Mouse (Mus musculus) left cerebral cortex, adult 2 months (tissue): Measurements from ENCODE around the gene Igsf21. TPM values are rescaled to one million over a fixed set of nuclear protein-coding genes. Genes with fewer than 3 reads are reported as not detected.

ENCODE experiments used
- DNase-seq, 2 experiments: peaks; one replicate each; pipeline ENCODE4 v3.0.0; 2021 to 2022; ENCODE audit warnings: low spot score in 2 of 2, mixed read lengths in 1 of 2; ENCODE audit errors: extremely low spot score in 1 of 2
- H3K27ac ChIP-seq: fragments of 200-600 bp; 2 replicates; pipeline ENCODE4 v1.8.1; 2022
- H3K4me3 ChIP-seq: fragments of 200-600 bp; 2 replicates; pipeline ENCODE4 v1.8.1; 2022
- CTCF ChIP-seq: fragments of 200-600 bp; IDR thresholded peaks from 2 replicates; pipeline ENCODE4 v1.8.1; 2022; ENCODE audit warnings: antibody characterized with exemption, mild to moderate bottlenecking, moderate library complexity
- intact Hi-C: fragments of 180-260 bp; cut with DNase I; formaldehyde crosslinking; loops from one replicate; pipeline ENCODE4 v1.15.1; 2025
- long read RNA-seq, 2 experiments: library from polyadenylated mRNA; stranded (forward); transcript quantifications; one replicate each; pipeline ENCODE4 v2.0.0; 2021; ENCODE audit warnings: borderline mapping rate in 2 of 2
- total RNA-seq, 2 experiments: library from RNA; stranded (reverse); gene quantifications; 2 replicates each; pipeline ENCODE4 v1.2.3; 2021

Gene Igsf21
- 10 to 100 TPM; 68.8 to 75.2 TPM for total RNA-seq
- long read RNA-seq, experiment 1, transcript Igsf21-201 (10 exons, 1,979 nt), result major isoform, 118 of 142 reads
- long read RNA-seq, experiment 1, partial matches to known transcripts, result 9 of 142 reads
- long read RNA-seq, experiment 1, other reads (novel, unspliced or antisense), result 15 of 142 reads
- long read RNA-seq, experiment 2, transcript Igsf21-201 (10 exons, 1,979 nt), result major isoform, 60 of 72 reads
- long read RNA-seq, experiment 2, partial matches to known transcripts, result 7 of 72 reads
- long read RNA-seq, experiment 2, other reads (novel, unspliced or antisense), result 5 of 72 reads

DNA sequence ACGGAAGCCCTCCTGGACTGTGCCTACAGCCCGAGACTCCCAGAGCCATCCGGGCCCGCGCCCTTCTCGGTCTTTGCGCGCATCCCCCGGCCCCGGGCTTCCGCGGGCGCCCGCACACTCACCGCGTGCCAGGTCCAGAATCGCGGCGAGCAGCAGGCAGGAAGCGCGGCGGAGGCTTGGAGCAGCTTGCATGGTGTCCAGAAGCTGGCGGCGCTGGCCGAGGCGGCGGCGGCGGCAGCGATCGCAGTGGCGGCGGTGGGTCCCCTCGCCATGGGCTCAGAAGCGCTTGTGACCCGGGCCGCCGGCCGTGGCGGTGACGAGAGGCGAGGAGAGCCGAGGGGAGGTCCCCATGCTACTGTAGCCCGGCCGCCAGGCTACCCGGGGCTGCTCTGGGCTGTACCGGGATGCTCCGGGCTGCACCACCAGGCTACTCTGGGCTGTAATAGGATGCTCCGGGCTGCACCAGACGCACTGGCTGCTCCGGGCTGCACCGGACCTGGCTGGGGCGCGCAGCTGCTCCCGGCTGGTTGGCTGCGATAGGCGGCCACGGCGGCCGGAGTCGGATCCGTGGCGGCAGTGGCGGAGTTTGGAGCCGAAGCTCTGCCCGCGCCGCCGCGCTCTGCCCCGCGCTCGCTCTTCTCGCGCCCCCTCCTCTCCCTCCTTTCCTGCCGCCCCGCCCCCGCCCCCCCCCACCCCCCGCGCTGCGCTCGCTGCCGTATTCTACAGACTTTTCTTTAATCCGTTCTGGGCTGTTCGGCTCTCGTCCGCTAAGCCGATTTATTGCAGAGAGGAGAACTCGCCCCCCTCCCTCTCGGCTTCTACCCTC lies at the start of gene Igsf21:
Gene Igsf21 (minus strand): TSS at position 605 of the 826 bp plus-strand sequence.
- TF ChIP-seq CTCF, result no peak
- intact Hi-C loops, result loop anchor here (5.0 to 10.0 kb wide), 4 partner anchors 99 to 431 kb away; no protein-coding TSS in a partner anchor
- H3K4me3 ChIP-seq, result peak within 1 kb of the TSS; percentile 60
- H3K27ac ChIP-seq, result peak within 1 kb of the TSS; percentile 86
- DNase-seq, result peak in 1 of 2 experiments; percentile 51

DNA sequence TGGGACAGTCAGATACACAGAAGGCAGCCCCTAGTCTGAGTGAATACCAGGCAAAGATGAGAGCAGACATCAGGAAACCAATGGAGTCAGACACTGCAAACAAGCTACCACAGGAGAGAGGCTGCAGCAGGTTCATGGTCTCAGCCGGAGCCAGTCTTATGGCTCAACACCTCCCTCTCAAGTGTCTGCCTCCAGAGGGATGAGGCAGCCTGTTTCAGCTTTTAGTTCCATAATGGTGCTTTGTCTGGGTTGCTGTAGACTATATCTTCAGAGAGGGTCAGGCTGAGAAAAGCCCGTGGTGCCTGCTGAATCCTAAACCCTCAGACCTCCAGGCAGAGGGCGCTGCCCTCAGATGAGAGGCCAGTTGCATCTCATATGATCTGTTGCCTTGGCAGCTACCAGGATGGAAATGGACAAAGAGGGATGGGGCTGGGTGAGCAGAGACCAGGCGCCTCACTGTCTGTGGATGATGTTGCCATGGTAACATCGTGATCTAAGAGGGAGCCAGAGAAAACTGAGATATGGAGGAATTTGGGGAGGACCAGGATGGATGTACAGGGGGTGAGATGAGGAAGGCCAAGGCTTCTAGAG lies 39.2 kb upstream of the Igsf21 start:
- intact Hi-C loops, result no loop called here
- no peak overlapping the region for H3K4me3 ChIP-seq
- H3K27ac ChIP-seq, result peak overlapping the region; percentile 63
- peak; percentile 40 to 47 for DNase-seq
- no peak; the same call in 1 of the 2 replicates for TF ChIP-seq CTCF

DNA sequence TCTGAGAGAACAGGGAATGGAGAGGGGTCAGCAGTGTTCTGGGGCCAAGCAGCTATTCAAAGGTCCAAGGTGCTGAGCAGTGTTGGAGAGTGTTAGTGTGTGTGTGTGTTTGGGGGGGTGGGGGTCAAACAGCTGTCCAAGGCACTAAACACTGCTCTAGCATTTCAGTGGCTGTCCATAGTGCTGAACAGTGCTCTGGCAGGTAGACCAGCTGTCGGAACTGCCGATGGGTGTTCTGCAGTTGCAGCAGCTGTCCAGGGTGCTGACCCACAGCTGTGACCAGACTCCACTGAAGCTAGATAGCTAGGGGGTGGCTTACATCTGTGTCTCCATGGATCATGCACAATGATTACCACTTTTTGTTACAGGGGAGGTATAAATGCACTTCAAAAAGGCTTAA lies 36.8 kb upstream of the Igsf21 start:
- no peak for DNase-seq

DNA sequence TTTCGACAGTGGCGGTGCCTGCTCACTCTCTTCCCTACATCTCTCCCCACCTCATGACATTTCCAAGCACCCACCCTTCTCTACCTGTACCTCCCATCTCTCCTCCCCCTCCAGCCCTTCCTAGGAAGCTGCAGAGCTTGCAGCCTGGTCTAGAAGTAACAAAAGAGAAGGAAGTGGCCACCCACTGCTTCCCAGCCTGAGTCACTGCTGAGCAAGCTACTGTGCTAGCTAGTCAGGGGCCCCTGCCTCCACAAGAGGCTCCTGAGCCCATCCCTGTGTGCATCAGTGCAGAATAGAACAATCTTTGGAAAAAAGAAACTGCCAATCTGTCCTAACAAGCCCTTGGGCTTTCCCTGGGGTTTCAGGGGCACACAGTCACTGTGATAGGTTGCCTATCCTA lies 31.7 kb upstream of the Igsf21 start:
- intact Hi-C loops, result no loop called here
- DNase-seq, result peak; percentile 50 to 60
- H3K4me3 ChIP-seq, result no peak overlapping the region

More for the DNA sequence above, 36.8 kb upstream of the Igsf21 start:
- intact Hi-C loops, result no loop called here
- TF ChIP-seq CTCF, result no peak
- Histone ChIP-seq H3K4me3 (no peak overlapping the region), H3K27ac (no peak overlapping the region)

DNA sequence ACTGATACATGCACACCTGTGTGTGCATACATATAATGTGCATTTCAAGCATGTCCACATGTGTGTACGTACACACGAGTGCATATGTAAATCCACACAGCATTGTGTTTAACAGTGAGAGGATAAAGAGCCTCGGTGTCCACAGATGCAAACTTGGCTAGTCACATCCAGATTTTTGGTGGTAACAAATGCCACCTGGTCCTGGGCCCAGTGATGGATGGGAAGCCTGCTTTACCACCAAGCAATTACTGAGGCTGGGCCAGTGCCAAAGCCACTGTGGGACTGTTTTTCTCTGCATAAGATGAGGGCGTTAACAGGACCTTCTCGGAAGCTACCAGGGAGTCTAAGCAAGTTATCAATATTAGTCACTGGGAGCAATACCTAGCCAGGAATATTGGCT lies 25.3 kb upstream of the Igsf21 start:
- Histone ChIP-seq H3K4me3 (no peak overlapping the region), H3K27ac (no peak overlapping the region)
- intact Hi-C loops, result no loop called here
- no peak for TF ChIP-seq CTCF
- no peak for DNase-seq

More for the DNA sequence above, 31.7 kb upstream of the Igsf21 start:
- peak overlapping the region; percentile 32; the same call in 1 of the 2 replicates for H3K27ac ChIP-seq
- TF ChIP-seq CTCF, result no peak

DNA sequence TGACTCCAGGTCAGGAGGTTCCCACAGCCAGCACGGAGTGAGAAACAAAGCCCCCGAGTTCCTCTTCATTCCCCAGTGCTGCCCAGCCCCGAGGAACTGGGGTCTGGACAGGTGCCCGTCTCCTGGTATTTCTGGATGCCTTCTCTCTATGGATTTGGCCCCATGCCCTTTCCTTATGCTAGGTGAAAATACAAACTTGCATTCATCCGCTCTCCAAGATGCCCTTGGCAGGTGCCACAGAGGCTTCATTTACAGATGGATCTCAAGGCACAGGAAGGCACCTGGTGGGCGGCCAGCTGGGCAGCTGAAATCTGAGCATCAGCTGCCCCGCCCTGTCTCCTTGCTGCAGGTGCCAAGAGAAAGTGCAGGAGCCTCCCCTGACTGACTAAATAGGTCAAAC lies 23.9 kb upstream of the Igsf21 start:
- no peak for DNase-seq
- intact Hi-C loops, result no loop called here
- Histone ChIP-seq H3K4me3 (no peak overlapping the region), H3K27ac (no peak overlapping the region)
- TF ChIP-seq CTCF, result no peak

DNA sequence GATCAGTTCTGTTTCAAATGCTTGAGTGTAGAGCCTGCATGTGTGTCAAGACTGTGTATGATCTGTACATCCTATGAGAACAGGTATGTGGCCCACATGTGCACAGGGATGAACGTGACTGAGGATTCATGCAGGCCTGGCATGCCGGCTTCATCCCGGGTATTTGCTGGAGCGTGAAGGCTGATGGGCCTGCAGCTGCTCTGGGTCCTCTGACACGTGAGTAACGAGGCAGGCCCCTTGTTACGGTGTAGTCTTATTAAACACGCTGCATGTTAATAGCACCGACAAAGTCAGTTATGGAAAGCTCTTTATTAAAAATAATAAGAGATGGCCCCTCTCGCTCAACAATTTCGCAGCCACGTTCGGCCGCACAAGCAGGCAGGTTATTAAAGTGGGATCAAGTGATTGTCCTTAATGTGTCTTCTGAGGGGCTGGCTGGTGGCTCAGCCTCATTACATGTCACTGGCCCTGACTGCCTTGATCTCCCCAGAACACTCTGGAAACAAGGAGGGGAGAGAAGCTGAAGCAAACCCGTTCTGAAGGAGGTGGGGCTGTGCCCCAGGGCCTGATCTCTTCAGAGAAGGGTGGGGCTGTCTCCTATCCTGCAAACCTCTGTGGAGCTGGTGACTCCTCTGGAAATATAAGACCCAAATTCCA lies 22.7 kb upstream of the Igsf21 start:
- DNase-seq, result no peak
- no peak overlapping the region for H3K4me3 ChIP-seq
- intact Hi-C loops, result no loop called here
- H3K27ac ChIP-seq, result no peak overlapping the region
- no peak for TF ChIP-seq CTCF

DNA sequence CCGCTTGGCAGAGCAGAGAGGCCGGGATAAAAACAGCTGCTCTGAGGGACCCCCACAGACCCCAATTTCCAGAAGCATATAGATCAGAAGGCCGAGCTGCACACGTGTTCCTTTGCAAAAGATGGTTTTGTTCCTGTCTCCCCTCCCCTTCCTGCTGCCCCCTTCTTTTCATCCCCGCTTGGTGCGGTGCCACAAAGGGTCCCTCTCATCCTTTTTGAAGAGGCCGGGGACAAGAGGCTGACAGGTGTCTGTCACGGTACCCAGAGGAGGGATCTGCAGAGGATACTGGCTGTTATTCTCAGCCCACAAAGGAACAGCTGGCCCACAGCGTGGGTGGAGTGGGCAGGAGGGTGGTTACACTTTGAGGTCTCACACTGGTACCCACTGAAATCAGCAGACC lies 21.3 kb upstream of the Igsf21 start:
- DNase-seq, result no peak
- no peak for TF ChIP-seq CTCF
- Histone ChIP-seq H3K27ac (no peak overlapping the region), H3K4me3 (no peak overlapping the region)
- intact Hi-C loops, result no loop called here

DNA sequence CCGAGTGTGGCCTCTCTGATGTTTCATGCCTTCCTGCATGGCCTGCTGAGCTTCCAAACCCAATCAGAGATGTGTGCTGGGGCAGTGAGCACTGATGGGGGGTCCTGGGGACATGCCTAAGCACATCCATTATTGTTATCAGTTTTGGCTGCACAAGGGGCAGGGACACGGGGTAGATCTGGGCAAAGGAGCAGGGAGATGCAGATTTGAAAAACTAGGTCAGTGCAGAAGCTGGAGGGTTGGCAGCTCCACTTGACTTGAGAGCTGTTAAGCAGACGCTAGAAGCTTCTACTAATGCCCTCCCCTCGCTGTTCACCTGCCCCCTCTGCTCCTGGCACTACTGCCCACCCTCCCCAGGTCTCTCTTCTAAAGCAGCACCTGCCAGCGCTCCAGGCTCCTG lies 20.5 kb upstream of the Igsf21 start:
- no peak overlapping the region for H3K27ac ChIP-seq

DNA sequence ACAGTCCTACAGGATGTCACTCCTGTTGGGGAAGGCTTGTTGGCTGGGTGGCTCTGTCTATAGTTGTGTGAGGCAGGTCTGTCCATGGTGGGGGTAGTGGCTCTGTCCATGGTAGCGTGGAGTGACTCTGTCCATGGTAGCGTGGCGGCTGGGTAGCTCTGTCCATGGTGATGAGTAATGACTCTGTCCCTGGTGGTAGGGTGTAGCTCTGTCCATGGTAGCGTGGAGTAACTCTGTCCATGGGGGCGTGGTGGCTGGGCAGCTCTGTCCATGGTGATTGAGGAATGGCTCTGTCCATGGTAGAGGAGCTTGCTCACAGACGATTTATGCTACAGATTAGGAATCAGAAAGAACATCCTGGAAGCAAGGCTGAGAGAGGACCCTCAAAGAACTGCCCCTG lies 12.4 kb upstream of the Igsf21 start:
- Histone ChIP-seq H3K4me3 (no peak overlapping the region), H3K27ac (no peak overlapping the region)
- TF ChIP-seq CTCF, result no peak
- intact Hi-C loops, result no loop called here
- DNase-seq, result no peak

More for the DNA sequence above, 20.5 kb upstream of the Igsf21 start:
- TF ChIP-seq CTCF, result no peak
- no peak overlapping the region for H3K4me3 ChIP-seq
- intact Hi-C loops, result no loop called here
- no peak for DNase-seq

DNA sequence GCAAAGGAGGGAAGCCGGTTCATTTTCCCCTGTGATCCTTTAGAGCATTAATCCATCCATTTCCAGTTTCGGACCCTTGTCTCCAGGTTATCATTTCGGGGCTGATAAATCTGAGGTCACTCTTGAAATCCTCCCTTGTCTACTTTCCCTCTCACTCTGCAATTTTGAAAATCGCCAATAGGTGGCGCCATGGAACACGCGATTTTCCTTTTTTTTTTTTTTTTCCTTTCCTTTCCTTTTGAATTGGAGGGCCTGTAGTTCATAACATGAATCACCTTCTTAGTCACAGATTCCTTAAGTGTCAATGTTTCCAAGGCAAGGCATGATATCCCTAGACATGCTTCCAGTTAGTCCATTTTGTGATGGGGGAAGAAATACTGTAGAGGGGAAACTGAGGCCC lies 5.8 kb upstream of the Igsf21 start:
- no peak overlapping the region for H3K27ac ChIP-seq
- no peak overlapping the region for H3K4me3 ChIP-seq
- DNase-seq, result peak; percentile 49 to 61
- intact Hi-C loops, result loop anchor here (2.0 to 5.0 kb wide), 4 partner anchors 105 to 286 kb away; no protein-coding TSS in a partner anchor
- peak; percentile 79 for TF ChIP-seq CTCF
